Mouse (Mus musculus): Measurements from ENCODE around the gene Zmiz1. TPM values are rescaled to one million over a fixed set of nuclear protein-coding genes. Genes with fewer than 3 reads are reported as not detected.

Zmiz1 gene
- polyA plus RNA-seq, 1 experiment from 2014 or later: 70.0 TPM

DNA sequence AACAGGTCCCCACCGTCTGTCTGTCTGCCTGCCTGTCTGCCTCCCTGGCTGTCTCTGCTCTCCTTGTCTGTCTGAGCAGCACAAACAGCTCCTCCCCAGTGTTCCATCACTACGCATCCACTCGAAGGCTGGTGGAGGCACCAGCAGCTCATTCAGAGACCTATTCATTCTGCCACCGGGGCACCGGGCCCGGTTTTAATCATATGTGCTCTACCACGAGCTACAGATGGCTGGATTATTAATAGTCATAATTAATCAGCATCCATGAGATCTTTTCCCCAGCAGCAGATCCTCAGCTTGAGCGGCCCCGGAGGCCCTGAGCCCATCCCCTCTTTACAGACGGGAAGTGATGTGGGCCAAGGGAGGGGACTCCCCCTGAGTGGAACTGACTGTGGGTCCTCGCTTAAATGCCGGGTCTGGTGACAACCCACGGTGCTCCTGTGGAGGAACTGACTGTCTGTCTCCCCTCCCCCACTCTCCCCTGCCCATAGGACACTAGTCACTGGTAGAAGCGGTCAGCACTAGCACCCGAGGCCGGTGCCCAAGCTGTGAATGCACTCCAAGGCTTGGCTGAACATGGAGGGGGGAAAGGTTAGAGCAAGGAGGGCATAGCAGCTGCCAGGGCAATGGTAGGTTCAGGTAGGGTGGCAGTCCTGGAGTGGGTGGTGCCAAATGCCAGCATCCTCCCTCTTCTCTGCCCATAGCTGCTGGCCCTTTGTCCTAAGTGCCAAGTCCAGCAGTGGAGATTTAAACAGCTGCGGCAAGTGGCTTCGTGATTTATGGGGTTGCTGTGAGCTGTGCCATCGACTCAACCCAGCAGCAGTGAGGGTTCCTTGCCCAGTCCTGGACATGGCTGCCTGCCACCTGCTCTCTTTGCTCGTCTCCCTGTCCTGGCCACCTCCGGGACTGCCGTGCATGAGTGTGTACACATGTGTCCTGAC, 34.6 kb downstream of the Zmiz1 start:
- Histone ChIP-seq H3K4me2 (replicated peaks) (peak overlapping the region; percentile 21; the same call in 1 of the 2 replicates), H3K4me3 (replicated peaks; ENCODE audit: low read length) (no peak overlapping the region), H3K27ac (peak overlapping the region; percentile 87), H3K9ac (peak overlapping the region; percentile 46), H3K9me3 (ENCODE audit: control insufficient read depth, low read length) (no peaks in the 10 kb centered on the region), H3K27me3 (ENCODE audit: control insufficient read depth, insufficient read depth, low read length) (no peaks in the 10 kb centered on the region), H3K4me1 (replicated peaks; ENCODE audit: control insufficient read depth, insufficient read depth, low read length) (peaks cover 91% of the 10 kb centered on the region), H3K36me3 (replicated peaks; ENCODE audit: control insufficient read depth, insufficient read depth) (no peaks in the 10 kb centered on the region)
- ATAC-seq (ENCODE audit: low FRiP score): peak; percentile 42
- WGBS: 27% methylated on average over 22 of the region's 22 CpGs
- DNase-seq (ENCODE audit: low spot score): peak; percentile 52

DNA sequence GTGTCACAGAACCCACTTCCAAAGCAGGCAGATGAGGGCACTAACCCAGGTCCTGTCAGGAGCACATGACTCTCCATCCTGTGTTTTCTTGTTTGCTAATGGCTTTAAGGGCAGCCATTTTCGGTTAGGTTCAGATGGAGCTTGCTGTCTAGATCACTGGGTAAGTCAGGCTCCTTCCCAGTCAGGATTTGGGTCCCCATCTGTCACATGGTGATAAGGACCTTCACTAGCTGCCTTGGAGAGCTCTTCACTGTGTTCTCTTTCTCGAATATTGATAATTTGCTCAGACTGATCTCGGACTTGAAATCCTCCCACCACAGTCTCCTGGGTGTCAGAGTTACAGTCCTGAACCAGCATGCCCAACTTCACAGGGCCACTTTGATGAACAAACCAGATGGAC, 35.8 kb downstream of the Zmiz1 start:
- ATAC-seq (ENCODE audit: low FRiP score): no peak
- no peak overlapping the region for H3K4me3 ChIP-seq (replicated peaks; ENCODE audit: low read length)
- no peaks in the 10 kb centered on the region for H3K9me3 ChIP-seq (ENCODE audit: control insufficient read depth, low read length)
- no peaks in the 10 kb centered on the region for H3K36me3 ChIP-seq (replicated peaks; ENCODE audit: control insufficient read depth, insufficient read depth)
- WGBS: 70% methylated on average over 3 of the region's 3 CpGs
- no peak overlapping the region for H3K4me2 ChIP-seq (replicated peaks)
- no peak for DNase-seq (ENCODE audit: low spot score)
- peaks cover 94% of the 10 kb centered on the region for H3K4me1 ChIP-seq (replicated peaks; ENCODE audit: control insufficient read depth, insufficient read depth, low read length)
- no peak overlapping the region for H3K9ac ChIP-seq
- H3K27me3 ChIP-seq (ENCODE audit: control insufficient read depth, insufficient read depth, low read length): no peaks in the 10 kb centered on the region
- H3K27ac ChIP-seq: peak overlapping the region; percentile 28; the same call in 1 of the 2 replicates

GRCm38 (mm10) chr14:25496116-25496515, 37.1 kb downstream of the Zmiz1 start:
- Histone ChIP-seq H3K9me3 (ENCODE audit: control insufficient read depth, low read length) (no peaks in the 10 kb centered on the region), H3K4me3 (replicated peaks; ENCODE audit: low read length) (no peak overlapping the region), H3K36me3 (replicated peaks; ENCODE audit: control insufficient read depth, insufficient read depth) (no peaks in the 10 kb centered on the region), H3K4me1 (replicated peaks; ENCODE audit: control insufficient read depth, insufficient read depth, low read length) (peaks cover 100% of the 10 kb centered on the region), H3K27me3 (ENCODE audit: control insufficient read depth, insufficient read depth, low read length) (no peaks in the 10 kb centered on the region), H3K27ac (0 out of 2 replicates have a peak overlapping the region, but pooled peaks have one; percentile 16), H3K4me2 (replicated peaks) (no peak overlapping the region), H3K9ac (no peak overlapping the region)
- no peak for DNase-seq (ENCODE audit: low spot score)
- no peak for ATAC-seq (ENCODE audit: low FRiP score)
- 36% methylated on average over 2 of the region's 2 CpGs for WGBS

- Histone ChIP-seq H3K27me3 (ENCODE audit: control insufficient read depth, insufficient read depth, low read length) (no peaks in the 10 kb centered on the region), H3K4me3 (replicated peaks; ENCODE audit: low read length) (no peak overlapping the region), H3K36me3 (replicated peaks; ENCODE audit: control insufficient read depth, insufficient read depth) (no peaks in the 10 kb centered on the region), H3K4me1 (replicated peaks; ENCODE audit: control insufficient read depth, insufficient read depth, low read length) (peaks cover 96% of the 10 kb centered on the region), H3K9ac (no peak overlapping the region), H3K4me2 (replicated peaks) (no peak overlapping the region), H3K27ac (no peak overlapping the region), H3K9me3 (ENCODE audit: control insufficient read depth, low read length) (no peaks in the 10 kb centered on the region)
- DNase-seq (ENCODE audit: low spot score) (no peak), ATAC-seq (ENCODE audit: low FRiP score) (no peak)
- 67% methylated on average over 3 of the region's 3 CpGs for WGBS
Measured at GRCm38 (mm10) chr14:25496989-25497388, 38.0 kb downstream of the Zmiz1 start.

DNA sequence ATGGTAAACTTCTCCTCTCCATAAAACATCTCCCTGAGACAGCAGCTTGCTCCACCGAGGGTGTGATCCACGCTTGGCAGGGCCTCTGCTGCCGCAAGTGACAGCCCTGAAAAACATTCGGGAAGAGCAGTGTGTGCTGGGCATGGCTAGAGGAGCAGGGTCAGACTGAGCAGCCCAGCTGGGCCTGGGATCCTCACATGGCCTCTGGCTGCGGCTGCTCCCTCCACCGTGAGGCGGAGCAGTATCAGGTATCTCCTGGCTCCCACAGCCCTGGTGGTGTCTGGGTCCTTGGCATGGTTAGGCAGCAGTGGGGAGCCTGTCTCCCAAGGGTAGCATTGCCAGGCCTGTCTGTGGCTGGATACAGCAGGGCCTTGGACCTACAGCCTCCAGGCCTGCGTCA, 38.6 kb downstream of the Zmiz1 start:
- DNase-seq (ENCODE audit: low spot score) (no peak), ATAC-seq (ENCODE audit: low FRiP score) (no peak)
- peaks cover 90% of the 10 kb centered on the region for H3K4me1 ChIP-seq (replicated peaks; ENCODE audit: control insufficient read depth, insufficient read depth, low read length)
- H3K4me2 ChIP-seq (replicated peaks): no peak overlapping the region
- H3K9me3 ChIP-seq (ENCODE audit: control insufficient read depth, low read length): no peaks in the 10 kb centered on the region
- WGBS: 24% methylated on average over 8 of the region's 8 CpGs
- H3K36me3 ChIP-seq (replicated peaks; ENCODE audit: control insufficient read depth, insufficient read depth): no peaks in the 10 kb centered on the region
- H3K27me3 ChIP-seq (ENCODE audit: control insufficient read depth, insufficient read depth, low read length): no peaks in the 10 kb centered on the region
- peak overlapping the region; percentile 81 for H3K27ac ChIP-seq
- peak overlapping the region; percentile 33 for H3K9ac ChIP-seq
- H3K4me3 ChIP-seq (replicated peaks; ENCODE audit: low read length): no peak overlapping the region

- peak overlapping the region; percentile 81 for H3K27ac ChIP-seq
- peaks cover 82% of the 10 kb centered on the region for H3K4me1 ChIP-seq (replicated peaks; ENCODE audit: control insufficient read depth, insufficient read depth, low read length)
- H3K4me2 ChIP-seq (replicated peaks): no peak overlapping the region; the same call in 1 of the 2 replicates
- H3K27me3 ChIP-seq (ENCODE audit: control insufficient read depth, insufficient read depth, low read length): no peaks in the 10 kb centered on the region
- H3K4me3 ChIP-seq (replicated peaks; ENCODE audit: low read length): no peak overlapping the region
- WGBS: 11% methylated on average over 7 of the region's 7 CpGs
- ATAC-seq (ENCODE audit: low FRiP score) (no peak; the same call in 1 of the 2 replicates), DNase-seq (ENCODE audit: low spot score) (no peak)
- H3K9me3 ChIP-seq (ENCODE audit: control insufficient read depth, low read length): no peaks in the 10 kb centered on the region
- peaks cover 7% of the 10 kb centered on the region; the same call in 1 of the 2 replicates for H3K36me3 ChIP-seq (replicated peaks; ENCODE audit: control insufficient read depth, insufficient read depth)
- H3K9ac ChIP-seq: peak overlapping the region; percentile 33
Measured at GRCm38 (mm10) chr14:25498367-25498766, 39.4 kb downstream of the Zmiz1 start.

DNA sequence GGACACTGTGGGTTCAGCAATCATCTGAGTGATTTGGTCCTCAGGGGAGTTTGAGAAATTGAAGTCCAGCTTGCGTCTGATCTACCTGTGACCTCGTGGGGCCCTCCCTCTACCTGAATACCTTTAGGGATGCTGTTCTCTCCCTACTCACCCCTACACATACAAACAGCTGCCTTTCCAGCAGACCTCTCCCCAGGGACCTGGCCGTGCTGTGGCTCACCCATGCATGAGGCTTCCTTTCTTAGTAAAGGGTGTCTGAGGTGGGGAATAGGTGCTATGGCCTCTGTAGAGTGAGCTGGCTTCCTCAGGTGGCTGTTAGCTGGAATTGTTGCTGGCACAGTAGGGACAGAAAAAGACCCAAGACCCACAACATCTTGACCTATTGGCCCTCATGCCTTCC, 40.5 kb downstream of the Zmiz1 start:
- H3K36me3 ChIP-seq (replicated peaks; ENCODE audit: control insufficient read depth, insufficient read depth): peaks cover 16% of the 10 kb centered on the region
- 74% methylated on average over 3 of the region's 3 CpGs for WGBS
- peak overlapping the region; percentile 38; the same call in 1 of the 2 replicates for H3K27ac ChIP-seq
- H3K27me3 ChIP-seq (ENCODE audit: control insufficient read depth, insufficient read depth, low read length): no peaks in the 10 kb centered on the region
- H3K4me1 ChIP-seq (replicated peaks; ENCODE audit: control insufficient read depth, insufficient read depth, low read length): peaks cover 71% of the 10 kb centered on the region
- DNase-seq (ENCODE audit: low spot score) (no peak), ATAC-seq (ENCODE audit: low FRiP score) (no peak)
- H3K4me2 ChIP-seq (replicated peaks): no peak overlapping the region
- no peaks in the 10 kb centered on the region for H3K9me3 ChIP-seq (ENCODE audit: control insufficient read depth, low read length)
- H3K9ac ChIP-seq: no peak overlapping the region
- H3K4me3 ChIP-seq (replicated peaks; ENCODE audit: low read length): no peak overlapping the region

- Histone ChIP-seq H3K27ac (no peak overlapping the region), H3K4me1 (replicated peaks; ENCODE audit: control insufficient read depth, insufficient read depth, low read length) (peaks cover 60% of the 10 kb centered on the region)
- ATAC-seq (ENCODE audit: low FRiP score): no peak
Measured at GRCm38 (mm10) chr14:25500511-25501120, 41.6 kb downstream of the Zmiz1 start.

GRCm38 (mm10) chr14:25501481-25501880, 42.5 kb downstream of the Zmiz1 start:
- Histone ChIP-seq H3K9ac (no peak overlapping the region), H3K9me3 (ENCODE audit: control insufficient read depth, low read length) (no peaks in the 10 kb centered on the region), H3K4me3 (replicated peaks; ENCODE audit: low read length) (no peak overlapping the region), H3K27ac (no peak overlapping the region), H3K36me3 (replicated peaks; ENCODE audit: control insufficient read depth, insufficient read depth) (peaks cover 29% of the 10 kb centered on the region), H3K4me1 (replicated peaks; ENCODE audit: control insufficient read depth, insufficient read depth, low read length) (peaks cover 51% of the 10 kb centered on the region), H3K4me2 (replicated peaks) (no peak overlapping the region), H3K27me3 (ENCODE audit: control insufficient read depth, insufficient read depth, low read length) (no peaks in the 10 kb centered on the region)
- ATAC-seq (ENCODE audit: low FRiP score): no peak
- no peak for DNase-seq (ENCODE audit: low spot score)
- WGBS: 90% methylated on average over 5 of the region's 5 CpGs

More at GRCm38 (mm10) chr14:25500511-25501120, 41.6 kb downstream of the Zmiz1 start:
- WGBS: 26% methylated on average over 3 of the region's 3 CpGs
- H3K9me3 ChIP-seq (ENCODE audit: control insufficient read depth, low read length): no peaks in the 10 kb centered on the region
- H3K4me3 ChIP-seq (replicated peaks; ENCODE audit: low read length): no peak overlapping the region
- H3K4me2 ChIP-seq (replicated peaks): no peak overlapping the region
- peaks cover 27% of the 10 kb centered on the region for H3K36me3 ChIP-seq (replicated peaks; ENCODE audit: control insufficient read depth, insufficient read depth)
- H3K9ac ChIP-seq: no peak overlapping the region
- no peak for DNase-seq (ENCODE audit: low spot score)
- H3K27me3 ChIP-seq (ENCODE audit: control insufficient read depth, insufficient read depth, low read length): no peaks in the 10 kb centered on the region
